Mouse (Mus musculus) kidney, adult 2 months (tissue): ENCODE measurements around the gene Cd93. TPM values are rescaled to one million over a fixed set of nuclear protein-coding genes. Genes with fewer than 3 reads are reported as not detected.

ENCODE experiments used
- DNase-seq: peaks from one replicate; pipeline ENCODE4 v3.0.0; 2021
- H3K27ac ChIP-seq: fragments of 200-500 bp; 2 replicates; pipeline ENCODE4 v1.5.1; 2012; ENCODE audit warnings: low read depth, low read length, control low read depth, inconsistent platforms; ENCODE audit not compliant: insufficient read depth
- H3K27me3 ChIP-seq: fragments of 200-500 bp; replicated peaks from 2 replicates; pipeline ENCODE4 v1.6.1; 2012; ENCODE audit warnings: mild to moderate bottlenecking, moderate library complexity, low read length, inconsistent platforms; ENCODE audit not compliant: control insufficient read depth, insufficient read depth
- H3K36me3 ChIP-seq: fragments of 200-500 bp; 2 replicates; pipeline ENCODE4 v1.6.1; 2012; ENCODE audit warnings: mild to moderate bottlenecking, moderate library complexity, low read length, inconsistent platforms; ENCODE audit not compliant: control insufficient read depth, insufficient read depth
- H3K4me1 ChIP-seq: fragments of 200-500 bp; 2 replicates; pipeline ENCODE4 v1.6.1; 2011; ENCODE audit warnings: low read length; ENCODE audit not compliant: control insufficient read depth, insufficient read depth
- H3K4me3 ChIP-seq: fragments of 200-500 bp; 2 replicates; pipeline ENCODE4 v1.5.1; 2011; ENCODE audit warnings: mild to moderate bottlenecking, low read depth, low read length, control low read depth; ENCODE audit not compliant: insufficient read depth
- CTCF ChIP-seq: fragments of 200-500 bp; conservative IDR thresholded peaks from 2 replicates; pipeline ENCODE4 v1.5.1; 2011; ENCODE audit warnings: low read depth, mild to moderate bottlenecking, control low read depth, low read length, moderate library complexity, mixed read lengths; ENCODE audit not compliant: insufficient read depth, insufficient read length
- POLR2A ChIP-seq: fragments of 200-500 bp; IDR thresholded peaks from one replicate; pipeline ENCODE4 v1.6.1; 2011; ENCODE audit warnings: low read depth, low read length, control low read depth
- WGBS: fragments of 180-500 bp; shearing (Covaris S2); methylation state at CpG from one replicate; pipeline ENCODE4 v1.1.7; 2018; 5-methylcytosine and 5-hydroxymethylcytosine counted together
- polyA plus RNA-seq: library from polyadenylated mRNA; depleted of rRNA; stranded (reverse); fragments of >200 nt; gene quantifications from 2 replicates; pipeline ENCODE4 v1.2.3, GENCODE M21; 2012

Gene Cd93
- polyA plus RNA-seq, 1 experiment, result 10.3 TPM

GRCm38 (mm10) chr2:148402227-148402626 lies 41.1 kb downstream of the Cd93 start:
- H3K27me3 ChIP-seq, result no peaks in the 10 kb centered on the region
- DNase-seq, result no peak
- no peaks in the 10 kb centered on the region for H3K4me1 ChIP-seq
- 73% methylated on average over 1 of the region's 1 CpGs for WGBS
- H3K36me3 ChIP-seq, result no peaks in the 10 kb centered on the region
- H3K4me3 ChIP-seq, result no peak overlapping the region
- no peak overlapping the region for H3K27ac ChIP-seq
- TF ChIP-seq POLR2A, result no peak
- no peak for TF ChIP-seq CTCF

- H3K36me3 ChIP-seq, result no peaks in the 10 kb centered on the region
- H3K4me1 ChIP-seq, result no peaks in the 10 kb centered on the region
- WGBS, result 86% methylated on average over 5 of the region's 5 CpGs
- no peak for DNase-seq
- TF ChIP-seq POLR2A, result no peak
- no peak for TF ChIP-seq CTCF
- H3K27ac ChIP-seq, result no peak overlapping the region
- no peaks in the 10 kb centered on the region for H3K27me3 ChIP-seq
- no peak overlapping the region for H3K4me3 ChIP-seq
These were observed 44.3 kb downstream of the Cd93 start for GRCm38 (mm10) chr2:148398901-148399685.

- peak; percentile 67 for DNase-seq
- WGBS, result 61% methylated on average over 1 of the region's 1 CpGs
These were observed 45.6 kb downstream of the Cd93 start for GRCm38 (mm10) chr2:148397784-148398100.

GRCm38 (mm10) chr2:148397015-148397783 lies 46.2 kb downstream of the Cd93 start:
- Histone ChIP-seq H3K36me3 (no peaks in the 10 kb centered on the region), H3K27ac (no peak overlapping the region), H3K27me3 (no peaks in the 10 kb centered on the region), H3K4me1 (no peaks in the 10 kb centered on the region), H3K4me3 (no peak overlapping the region)
- TF ChIP-seq CTCF (no peak), POLR2A (no peak)
- 52% methylated on average over 11 of the region's 11 CpGs for WGBS
- peak; percentile 33 for DNase-seq

More at GRCm38 (mm10) chr2:148397784-148398100, 45.6 kb downstream of the Cd93 start:
- TF ChIP-seq CTCF, result no peak
- no peak for TF ChIP-seq POLR2A
- Histone ChIP-seq H3K27ac (no peak overlapping the region), H3K4me1 (no peaks in the 10 kb centered on the region), H3K27me3 (no peaks in the 10 kb centered on the region), H3K4me3 (no peak overlapping the region), H3K36me3 (no peaks in the 10 kb centered on the region)

GRCm38 (mm10) chr2:148396209-148396608 lies 47.2 kb downstream of the Cd93 start:
- TF ChIP-seq POLR2A, result no peak
- Histone ChIP-seq H3K27ac (no peak overlapping the region), H3K4me1 (no peaks in the 10 kb centered on the region), H3K4me3 (no peak overlapping the region), H3K36me3 (no peaks in the 10 kb centered on the region), H3K27me3 (no peaks in the 10 kb centered on the region)
- WGBS, result 72% methylated on average over 10 of the region's 10 CpGs
- DNase-seq, result no peak

GRCm38 (mm10) chr2:148395131-148396051 lies 48.0 kb downstream of the Cd93 start, which contains the start of gene Sstr4:
Sstr4 (plus strand) TSS chr2:148395344.
- Histone ChIP-seq H3K36me3 (no peaks in the 10 kb centered on the region), H3K27ac (no peak within 1 kb of the TSS), H3K4me1 (no peaks in the 10 kb centered on the region), H3K27me3 (no peaks in the 10 kb centered on the region), H3K4me3 (peak within 1 kb of the TSS; percentile 37)
- TF ChIP-seq POLR2A (no peak), CTCF (peak; percentile 54; the same call in 1 of the 2 replicates)
- DNase-seq, result peak; percentile 43
- 8% methylated on average over 83 of the region's 83 CpGs for WGBS

- no peak for TF ChIP-seq POLR2A
- no peak for TF ChIP-seq CTCF
- H3K27ac ChIP-seq, result no peak overlapping the region
These were observed 49.5 kb downstream of the Cd93 start for GRCm38 (mm10) chr2:148393846-148394245.

More at GRCm38 (mm10) chr2:148393846-148394245, 49.5 kb downstream of the Cd93 start:
- no peaks in the 10 kb centered on the region for H3K27me3 ChIP-seq
- no peak overlapping the region for H3K4me3 ChIP-seq
- H3K4me1 ChIP-seq, result no peaks in the 10 kb centered on the region
- no peaks in the 10 kb centered on the region for H3K36me3 ChIP-seq
- DNase-seq, result no peak
